Mouse (Mus musculus) E14TG2a.4 (cell line): ENCODE data around the gene Gstt3.

ENCODE experiments used
- CTCF ChIP-seq: conservative IDR thresholded peaks from 2 replicates; pipeline ENCODE4 v1.5.1; 2014; ENCODE audit warnings: low read length
- POU5F1 ChIP-seq: IDR thresholded peaks from 2 replicates; pipeline ENCODE4 v1.6.1; 2014; ENCODE audit warnings: low read length, borderline replicate concordance

- no peak for TF ChIP-seq CTCF
- TF ChIP-seq POU5F1: no peak
Measured at GRCm38 (mm10) chr10:75823782-75824181, 42.6 kb upstream of the Gstt3 start.
